Mouse (Mus musculus): Measurements from ENCODE around the gene Cpe. TPM values are rescaled to one million over a fixed set of nuclear protein-coding genes. Genes with fewer than 3 reads are reported as not detected.
"Not testable (repeated sequence)": the region's sequence is repeated elsewhere in the genome, so short reads cannot be mapped to it uniquely, and the experiment has no call there.

Cpe gene
- polyA plus RNA-seq, 1 experiment from 2014 or later, result 49.1 TPM

DNA sequence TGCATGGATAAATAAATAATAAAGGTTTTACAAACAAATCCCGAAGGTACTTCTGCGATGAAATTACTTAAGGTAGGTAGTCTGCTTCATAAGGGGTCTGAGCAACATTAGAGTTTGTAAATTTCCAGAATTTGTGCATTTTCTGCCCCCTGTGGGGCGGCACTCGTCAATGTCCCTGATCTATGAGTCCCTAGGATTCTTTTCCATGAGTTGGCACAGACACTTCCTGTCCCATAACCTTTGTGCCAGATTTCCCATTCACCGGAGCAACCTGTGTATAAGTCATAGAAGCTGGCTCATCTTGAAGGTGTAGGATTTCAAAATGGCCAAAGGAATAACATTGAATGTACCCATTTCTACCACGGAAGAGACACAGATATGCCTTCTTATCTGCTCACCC, 2.5 kb downstream of the Cpe start:
- peaks cover 14% of the 10 kb centered on the region for H3K27me3 ChIP-seq (ENCODE audit: control insufficient read depth, insufficient read depth, low read depth, low read length)
- ATAC-seq (ENCODE audit: low read depth), result no peak
- H3K27ac ChIP-seq (ENCODE audit: low read length), result no peak overlapping the region
- WGBS, result 74% methylated on average over 6 of the region's 6 CpGs
- H3K9me3 ChIP-seq (ENCODE audit: control insufficient read depth, low read length), result no peaks in the 10 kb centered on the region
- no peak overlapping the region for H3K9ac ChIP-seq (ENCODE audit: low read length)
- H3K4me3 ChIP-seq (ENCODE audit: low read length), result no peak overlapping the region
- H3K36me3 ChIP-seq (ENCODE audit: control insufficient read depth, insufficient read depth, low read length), result no peaks in the 10 kb centered on the region
- no peak overlapping the region for H3K4me2 ChIP-seq (ENCODE audit: low read depth, low read length)
- no peaks in the 10 kb centered on the region; the same call in 1 of the 2 replicates for H3K4me1 ChIP-seq (replicated peaks; ENCODE audit: control insufficient read depth, insufficient read depth, low read length)

DNA sequence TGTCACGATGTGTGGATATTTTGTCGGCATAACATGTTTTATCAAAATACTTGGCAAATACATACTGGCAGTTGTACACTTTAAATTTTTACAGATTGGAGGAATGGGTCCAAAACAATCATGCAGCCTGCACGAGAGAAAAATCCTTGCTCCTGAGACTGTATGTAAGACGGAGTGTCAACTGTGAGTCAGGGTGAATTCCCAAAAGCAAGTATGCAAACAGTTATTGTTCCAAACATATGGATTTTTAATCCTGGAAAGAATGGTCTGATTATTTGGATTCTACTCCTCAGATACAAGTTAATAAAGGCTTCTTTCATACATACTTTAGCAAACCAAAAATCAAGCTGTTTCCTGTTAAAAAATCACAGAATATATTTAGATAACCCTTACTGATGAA, 4.1 kb downstream of the Cpe start:
- Histone ChIP-seq H3K9me3 (ENCODE audit: control insufficient read depth, low read length) (no peaks in the 10 kb centered on the region), H3K9ac (ENCODE audit: low read length) (no peak overlapping the region), H3K4me1 (replicated peaks; ENCODE audit: control insufficient read depth, insufficient read depth, low read length) (no peaks in the 10 kb centered on the region; the same call in 1 of the 2 replicates), H3K27ac (ENCODE audit: low read length) (no peak overlapping the region), H3K27me3 (ENCODE audit: control insufficient read depth, insufficient read depth, low read depth, low read length) (peaks cover 12% of the 10 kb centered on the region), H3K36me3 (ENCODE audit: control insufficient read depth, insufficient read depth, low read length) (no peaks in the 10 kb centered on the region), H3K4me3 (ENCODE audit: low read length) (no peak overlapping the region), H3K4me2 (ENCODE audit: low read depth, low read length) (no peak overlapping the region)
- 65% methylated on average over 4 of the region's 4 CpGs for WGBS
- no peak for ATAC-seq (ENCODE audit: low read depth)

DNA sequence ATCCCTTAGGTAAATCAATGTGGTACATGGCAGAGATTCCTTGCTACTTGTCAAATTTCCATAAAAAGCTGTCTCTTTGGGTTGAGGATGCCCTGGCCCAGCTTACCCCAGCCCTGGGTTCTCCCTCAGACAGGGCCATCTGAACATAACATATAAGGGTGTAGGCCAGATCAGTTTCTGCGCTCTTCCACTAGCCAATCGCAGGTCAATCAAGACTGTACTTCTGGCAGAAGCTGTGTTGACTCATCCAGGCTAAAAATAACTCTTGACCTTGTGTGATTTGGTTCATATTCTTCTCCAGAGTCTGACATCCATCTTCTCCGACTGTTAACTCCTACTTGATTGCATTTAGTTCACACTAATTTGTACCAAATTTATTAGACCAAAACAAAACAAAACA, 4.7 kb downstream of the Cpe start:
- no peak overlapping the region for H3K9ac ChIP-seq (ENCODE audit: low read length)
- H3K4me3 ChIP-seq (ENCODE audit: low read length), result no peak overlapping the region
- no peaks in the 10 kb centered on the region for H3K36me3 ChIP-seq (ENCODE audit: control insufficient read depth, insufficient read depth, low read length)
- H3K9me3 ChIP-seq (ENCODE audit: control insufficient read depth, low read length), result no peaks in the 10 kb centered on the region
- H3K27me3 ChIP-seq (ENCODE audit: control insufficient read depth, insufficient read depth, low read depth, low read length), result peaks cover 7% of the 10 kb centered on the region; the same call in 1 of the 2 replicates
- H3K27ac ChIP-seq (ENCODE audit: low read length), result no peak overlapping the region
- no peak overlapping the region for H3K4me2 ChIP-seq (ENCODE audit: low read depth, low read length)
- ATAC-seq (ENCODE audit: low read depth), result no peak
- WGBS, result 59% methylated on average over 3 of the region's 3 CpGs
- no peaks in the 10 kb centered on the region; the same call in 1 of the 2 replicates for H3K4me1 ChIP-seq (replicated peaks; ENCODE audit: control insufficient read depth, insufficient read depth, low read length)

DNA sequence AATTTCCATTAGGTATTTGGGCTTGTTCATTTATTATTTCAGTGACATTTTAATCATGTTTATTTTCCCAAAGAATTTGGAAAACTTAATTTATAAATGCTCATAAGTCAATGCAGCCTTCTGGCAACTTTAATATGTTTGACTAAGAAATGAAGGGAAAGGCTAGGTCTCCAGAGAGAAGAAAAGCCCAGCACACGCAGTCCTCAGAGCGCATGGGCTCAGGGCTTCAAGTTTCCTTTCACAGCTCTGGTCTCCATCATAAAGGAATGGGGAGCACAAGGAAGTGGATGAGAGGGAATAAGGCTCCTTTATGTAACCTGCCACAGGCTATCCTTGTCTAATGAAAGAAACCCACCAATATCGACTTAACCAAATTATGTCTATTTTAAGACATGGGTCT, 10.4 kb downstream of the Cpe start:
- WGBS, result 77% methylated on average over 3 of the region's 3 CpGs
- Histone ChIP-seq H3K4me3 (ENCODE audit: low read length) (no peak overlapping the region), H3K9me3 (ENCODE audit: control insufficient read depth, low read length) (no peaks in the 10 kb centered on the region), H3K9ac (ENCODE audit: low read length) (no peak overlapping the region), H3K27ac (ENCODE audit: low read length) (no peak overlapping the region), H3K4me2 (ENCODE audit: low read depth, low read length) (no peak overlapping the region), H3K36me3 (ENCODE audit: control insufficient read depth, insufficient read depth, low read length) (no peaks in the 10 kb centered on the region), H3K27me3 (ENCODE audit: control insufficient read depth, insufficient read depth, low read depth, low read length) (no peaks in the 10 kb centered on the region), H3K4me1 (replicated peaks; ENCODE audit: control insufficient read depth, insufficient read depth, low read length) (no peaks in the 10 kb centered on the region)
- no peak for ATAC-seq (ENCODE audit: low read depth)

DNA sequence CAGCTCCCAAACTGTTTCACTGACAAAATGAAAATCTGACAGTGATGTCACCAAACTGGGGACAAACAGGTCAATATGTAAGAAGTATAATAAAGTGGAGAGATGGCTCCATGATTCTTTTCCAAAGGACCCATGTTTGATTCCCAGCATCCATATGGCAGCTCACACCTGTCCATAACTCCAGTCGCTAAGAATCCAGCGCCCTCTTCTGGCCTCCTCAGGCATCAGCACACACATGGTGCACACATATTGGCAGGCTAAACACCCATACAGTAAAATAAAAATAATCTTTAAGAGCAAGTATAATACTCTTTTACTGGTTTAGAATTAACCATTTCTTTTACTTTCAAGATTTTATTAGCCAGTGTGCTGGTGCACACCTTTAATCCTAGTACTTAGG, 16.5 kb downstream of the Cpe start:
- Histone ChIP-seq H3K27me3 (ENCODE audit: control insufficient read depth, insufficient read depth, low read depth, low read length) (no peaks in the 10 kb centered on the region), H3K36me3 (ENCODE audit: control insufficient read depth, insufficient read depth, low read length) (no peaks in the 10 kb centered on the region), H3K4me3 (ENCODE audit: low read length) (no peak overlapping the region), H3K9me3 (ENCODE audit: control insufficient read depth, low read length) (no peaks in the 10 kb centered on the region), H3K4me1 (replicated peaks; ENCODE audit: control insufficient read depth, insufficient read depth, low read length) (no peaks in the 10 kb centered on the region), H3K27ac (ENCODE audit: low read length) (no peak overlapping the region), H3K9ac (ENCODE audit: low read length) (no peak overlapping the region), H3K4me2 (ENCODE audit: low read depth, low read length) (no peak overlapping the region)
- WGBS, result 76% methylated on average over 2 of the region's 2 CpGs
- ATAC-seq (ENCODE audit: low read depth), result no peak

DNA sequence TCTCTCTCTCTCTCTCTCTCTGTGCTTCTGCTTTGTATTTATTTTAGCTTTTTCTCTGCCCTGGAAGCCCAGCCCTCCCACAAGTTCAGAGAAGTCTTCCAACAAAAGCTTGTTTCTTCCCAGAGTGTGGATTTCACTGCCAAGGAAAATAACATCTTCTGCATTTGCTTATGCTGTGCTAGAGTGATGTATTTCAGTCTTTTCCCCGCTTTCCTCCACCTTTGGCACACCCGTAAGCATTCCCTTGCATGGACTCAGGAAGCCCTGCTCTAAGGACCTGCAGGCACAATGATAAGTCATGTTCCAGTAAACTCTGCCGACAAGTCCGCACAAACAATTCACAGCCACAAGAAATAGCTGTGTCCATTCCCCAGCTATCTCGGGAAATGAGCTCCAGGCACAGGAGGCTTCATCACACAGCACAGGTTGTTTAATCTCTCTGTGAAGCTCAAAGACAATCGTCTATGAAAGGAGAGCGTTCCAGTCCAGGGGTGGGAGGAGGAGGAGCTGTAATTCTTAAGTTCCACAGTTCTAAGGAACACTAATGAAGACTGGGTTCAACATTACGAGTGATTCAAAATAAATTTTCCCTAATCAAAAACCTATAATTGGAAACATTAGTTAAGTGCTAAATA, 17.8 kb downstream of the Cpe start:
- no peak overlapping the region for H3K27ac ChIP-seq (ENCODE audit: low read length)
- ATAC-seq (ENCODE audit: low read depth), result no peak
- H3K4me3 ChIP-seq (ENCODE audit: low read length), result no peak overlapping the region
- H3K9me3 ChIP-seq (ENCODE audit: control insufficient read depth, low read length), result no peaks in the 10 kb centered on the region
- no peak overlapping the region for H3K4me2 ChIP-seq (ENCODE audit: low read depth, low read length)
- no peaks in the 10 kb centered on the region for H3K4me1 ChIP-seq (replicated peaks; ENCODE audit: control insufficient read depth, insufficient read depth, low read length)
- no peaks in the 10 kb centered on the region for H3K36me3 ChIP-seq (ENCODE audit: control insufficient read depth, insufficient read depth, low read length)
- whole genome bisulfite sequencing, result 48% methylated on average over 8 of the region's 8 CpGs
- H3K9ac ChIP-seq (ENCODE audit: low read length), result no peak overlapping the region
- no peaks in the 10 kb centered on the region for H3K27me3 ChIP-seq (ENCODE audit: control insufficient read depth, insufficient read depth, low read depth, low read length)

DNA sequence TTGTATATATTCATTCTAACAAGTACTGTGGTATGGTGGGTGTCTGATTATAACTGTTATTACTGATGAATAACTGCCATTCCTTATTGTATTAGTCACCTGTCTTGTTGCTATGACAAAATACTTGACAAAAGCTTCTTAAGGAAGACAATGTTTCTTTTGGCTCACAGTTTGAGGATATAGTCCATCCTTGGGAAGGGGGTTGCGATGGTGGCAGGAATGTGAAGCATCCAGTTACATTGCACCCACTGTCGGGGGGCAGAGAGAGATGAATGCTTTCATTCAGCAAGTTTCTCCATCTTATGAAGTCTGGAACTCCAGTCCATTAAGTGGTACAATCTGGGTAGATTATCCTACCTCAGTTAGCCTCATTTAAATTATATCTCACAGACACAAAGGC, 19.9 kb downstream of the Cpe start:
- 53% methylated on average over 2 of the region's 2 CpGs for WGBS
- Histone ChIP-seq H3K27me3 (ENCODE audit: control insufficient read depth, insufficient read depth, low read depth, low read length) (no peaks in the 10 kb centered on the region), H3K27ac (ENCODE audit: low read length) (no peak overlapping the region), H3K9me3 (ENCODE audit: control insufficient read depth, low read length) (no peaks in the 10 kb centered on the region), H3K4me2 (ENCODE audit: low read depth, low read length) (no peak overlapping the region), H3K36me3 (ENCODE audit: control insufficient read depth, insufficient read depth, low read length) (no peaks in the 10 kb centered on the region), H3K4me3 (ENCODE audit: low read length) (no peak overlapping the region), H3K4me1 (replicated peaks; ENCODE audit: control insufficient read depth, insufficient read depth, low read length) (no peaks in the 10 kb centered on the region), H3K9ac (ENCODE audit: low read length) (no peak overlapping the region)
- ATAC-seq (ENCODE audit: low read depth), result no peak

DNA sequence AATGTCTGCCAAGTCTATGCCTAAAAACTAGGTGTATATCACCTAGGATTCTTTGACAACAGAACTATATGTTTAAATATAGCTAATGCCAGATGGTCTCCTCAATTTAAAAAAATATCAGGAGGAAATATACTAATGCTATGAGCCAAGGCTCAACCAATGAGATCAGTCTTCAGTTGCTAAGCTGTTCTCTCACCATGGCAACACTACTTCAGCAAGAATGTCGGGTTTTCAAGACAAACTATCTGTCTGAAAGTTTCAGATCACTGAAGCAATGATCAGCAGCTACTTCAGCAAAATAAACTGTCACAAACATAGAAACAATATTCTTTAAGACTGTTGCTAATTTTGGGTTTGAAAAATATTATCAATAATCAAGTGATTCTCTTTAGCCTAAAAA, 20.9 kb downstream of the Cpe start:
- Histone ChIP-seq H3K27ac (ENCODE audit: low read length) (no peak overlapping the region), H3K27me3 (ENCODE audit: control insufficient read depth, insufficient read depth, low read depth, low read length) (no peaks in the 10 kb centered on the region), H3K36me3 (ENCODE audit: control insufficient read depth, insufficient read depth, low read length) (no peaks in the 10 kb centered on the region), H3K9me3 (ENCODE audit: control insufficient read depth, low read length) (no peaks in the 10 kb centered on the region), H3K4me3 (ENCODE audit: low read length) (no peak overlapping the region), H3K4me1 (replicated peaks; ENCODE audit: control insufficient read depth, insufficient read depth, low read length) (no peaks in the 10 kb centered on the region), H3K9ac (ENCODE audit: low read length) (no peak overlapping the region), H3K4me2 (ENCODE audit: low read depth, low read length) (no peak overlapping the region)
- no peak for ATAC-seq (ENCODE audit: low read depth)
- WGBS, result 6% methylated on average over 1 of the region's 1 CpGs

DNA sequence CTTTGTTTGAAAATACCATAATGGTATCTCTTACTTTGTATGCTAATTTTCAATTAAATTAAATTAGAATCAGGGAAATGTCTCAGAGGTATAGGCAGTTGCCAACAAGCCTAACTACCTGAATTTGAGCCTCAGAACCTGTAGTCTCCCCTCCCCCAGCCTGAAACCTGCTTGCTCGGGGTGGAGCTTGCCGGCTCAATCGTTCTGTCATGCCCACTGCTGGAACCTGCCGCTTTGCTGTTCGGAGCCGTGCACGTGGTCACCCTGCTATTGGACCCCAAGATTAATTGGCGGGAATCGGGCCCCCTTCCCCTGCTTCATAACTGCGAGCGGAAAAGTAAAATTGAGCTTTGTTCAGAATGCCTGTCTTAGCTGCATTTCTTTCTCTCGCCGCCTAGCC, 26.5 kb downstream of the Cpe start:
- H3K4me2 ChIP-seq (ENCODE audit: low read depth, low read length); H3K27me3 ChIP-seq (ENCODE audit: control insufficient read depth, insufficient read depth, low read depth, low read length); H3K27ac ChIP-seq (ENCODE audit: low read length); ATAC-seq (ENCODE audit: low read depth); H3K4me3 ChIP-seq (ENCODE audit: low read length); H3K4me1 ChIP-seq (replicated peaks; ENCODE audit: control insufficient read depth, insufficient read depth, low read length); H3K9ac ChIP-seq (ENCODE audit: low read length); H3K36me3 ChIP-seq (ENCODE audit: control insufficient read depth, insufficient read depth, low read length); H3K9me3 ChIP-seq (ENCODE audit: control insufficient read depth, low read length): not testable (repeated sequence)
- WGBS, result 67% methylated on average over 13 of the region's 13 CpGs

DNA sequence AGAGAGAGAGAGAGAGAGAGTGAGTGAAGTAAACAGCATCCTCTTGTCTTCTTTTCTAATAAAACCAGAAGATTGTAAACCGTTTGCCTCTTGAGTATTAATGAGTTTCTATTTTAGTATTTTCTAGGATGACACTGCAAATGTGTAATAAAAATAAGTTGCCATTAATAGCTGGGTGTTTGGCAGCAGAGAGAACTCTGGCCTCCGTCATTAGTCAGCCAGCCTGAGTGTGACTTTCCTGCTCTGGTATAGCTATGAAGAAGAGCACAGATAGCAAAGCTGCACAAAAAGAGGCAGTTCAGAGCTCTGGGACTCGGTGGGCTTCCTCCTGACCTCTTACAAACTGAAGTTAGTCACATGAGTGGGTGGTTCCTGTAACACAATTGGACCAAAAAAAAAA, 27.3 kb downstream of the Cpe start:
- H3K9ac ChIP-seq (ENCODE audit: low read length), result no peak overlapping the region
- H3K27me3 ChIP-seq (ENCODE audit: control insufficient read depth, insufficient read depth, low read depth, low read length), result no peaks in the 10 kb centered on the region
- 34% methylated on average over 3 of the region's 3 CpGs for WGBS
- ATAC-seq (ENCODE audit: low read depth), result no peak
- no peaks in the 10 kb centered on the region for H3K36me3 ChIP-seq (ENCODE audit: control insufficient read depth, insufficient read depth, low read length)
- H3K4me1 ChIP-seq (replicated peaks; ENCODE audit: control insufficient read depth, insufficient read depth, low read length), result no peaks in the 10 kb centered on the region
- H3K27ac ChIP-seq (ENCODE audit: low read length), result no peak overlapping the region
- H3K9me3 ChIP-seq (ENCODE audit: control insufficient read depth, low read length), result no peaks in the 10 kb centered on the region
- no peak overlapping the region for H3K4me2 ChIP-seq (ENCODE audit: low read depth, low read length)
- no peak overlapping the region for H3K4me3 ChIP-seq (ENCODE audit: low read length)
